ENCODE assay signal across 10 mouse cellular contexts in genomic region chr17:88531176-88531575, GRCm38 (mm10). TPM values are rescaled to one million over a fixed set of nuclear protein-coding genes. Genes with fewer than 3 reads are reported as not detected.
DNase-seq lines count a peak whose midpoint lies in the region; ATAC-seq and TF ChIP-seq lines count a peak whose summit lies in the region.
"Had no signal": no experiment of that assay in that cellular context is flagged by ENCODE, and none has a peak within 500 bp of the region (broad histone marks: within the 10 kb centered on the region; RNA-seq: fewer than 3 reads in every experiment).

No protein-coding gene starts in this region.

- no peaks in the 10 kb centered on the region for H3K9me3 ChIP-seq in forebrain, embryonic 14.5 days (replicated peaks; ENCODE audit: control insufficient read depth, low read length)
- H3K9me3 ChIP-seq in limb, embryonic 12.5 days: no peaks in the 10 kb centered on the region
- no peaks in the 10 kb centered on the region for H3K9me3 ChIP-seq in neural tube, embryonic 13.5 days

- no peak for TF ChIP-seq CTCF in left cerebral cortex, adult 2 months (IDR thresholded peaks at IDR 0.05)

- 54% methylated on average over 6 of the region's 6 CpGs for WGBS in forebrain, embryonic 14.5 days
- 79% methylated on average over 6 of the region's 6 CpGs for WGBS in limb, embryonic 12.5 days
- 65% methylated on average over 6 of the region's 6 CpGs for WGBS in neural tube, embryonic 13.5 days

- peak overlapping the region; percentile 64 for H3K9ac ChIP-seq in forebrain, embryonic 14.5 days (ENCODE audit: low read length)
- no peak overlapping the region for H3K9ac ChIP-seq in limb, embryonic 12.5 days (replicated peaks)
- peak overlapping the region; percentile 83 for H3K9ac ChIP-seq in neural tube, embryonic 13.5 days

- H3K4me3 ChIP-seq in left cerebral cortex, adult 2 months: peak overlapping the region; percentile 82
- peak overlapping the region; percentile 66 for H3K4me3 ChIP-seq in forebrain, embryonic 14.5 days (ENCODE audit: low read depth, low read length)
- H3K4me3 ChIP-seq in limb, embryonic 12.5 days (replicated peaks): no peak overlapping the region
- peak overlapping the region; percentile 71 for H3K4me3 ChIP-seq in neural tube, embryonic 13.5 days

- no peak for ATAC-seq in forebrain, embryonic 14.5 days
- ATAC-seq in limb, embryonic 12.5 days (ENCODE audit: insufficient number of reproducible peaks, insufficient read depth, low FRiP score, low TSS enrichment, low read depth): no peak
- ATAC-seq in neural tube, embryonic 13.5 days (ENCODE audit: low read depth): no peak

- DNase-seq in left cerebral cortex, adult 2 months (ENCODE audit: extremely low spot score in 1 of 2, low spot score in 2 of 2): no peak
- DNase-seq in left cerebral cortex, adult 9 months (ENCODE audit: low spot score in 2 of 2): no peak
- DNase-seq in forebrain, embryonic 14.5 days (ENCODE audit: low spot score): no peak
- DNase-seq in thymus, postnatal 36 days: no peak
- DNase-seq in frontal cortex, postnatal 14 days (ENCODE audit: low spot score in 2 of 2): no peak
- no peak for DNase-seq in layer of hippocampus, adult 9-11 months
- DNase-seq: cerebellum, adult 11-12 months; right cerebral cortex, adult 18-20 months had no signal

- no peaks in the 10 kb centered on the region for H3K27me3 ChIP-seq in forebrain, embryonic 14.5 days (replicated peaks; ENCODE audit: control insufficient read depth, insufficient read depth, low read length)
- no peaks in the 10 kb centered on the region for H3K27me3 ChIP-seq in limb, embryonic 12.5 days
- no peaks in the 10 kb centered on the region for H3K27me3 ChIP-seq in neural tube, embryonic 13.5 days

- peak overlapping the region; percentile 82; the same call in 1 of the 2 replicates for H3K27ac ChIP-seq in left cerebral cortex, adult 2 months
- H3K27ac ChIP-seq in forebrain, embryonic 14.5 days (ENCODE audit: low read depth, low read length): no peak overlapping the region
- H3K27ac ChIP-seq in limb, embryonic 12.5 days: no peak overlapping the region
- H3K27ac ChIP-seq in neural tube, embryonic 13.5 days (replicated peaks): peak overlapping the region; percentile 97; the same call in 1 of the 2 replicates

- H3K4me2 ChIP-seq in forebrain, embryonic 14.5 days (ENCODE audit: low read length): peak overlapping the region; percentile 74
- peak overlapping the region; percentile 76 for H3K4me2 ChIP-seq in limb, embryonic 12.5 days
- peak overlapping the region; percentile 81 for H3K4me2 ChIP-seq in neural tube, embryonic 13.5 days

- no peaks in the 10 kb centered on the region for H3K36me3 ChIP-seq in forebrain, embryonic 14.5 days (ENCODE audit: control insufficient read depth, insufficient read depth, low read length)
- H3K36me3 ChIP-seq in limb, embryonic 12.5 days: no peaks in the 10 kb centered on the region
- no peaks in the 10 kb centered on the region for H3K36me3 ChIP-seq in neural tube, embryonic 13.5 days

- peaks cover 8% of the 10 kb centered on the region for H3K4me1 ChIP-seq in forebrain, embryonic 14.5 days (ENCODE audit: control insufficient read depth, insufficient read depth, low read length)
- peaks cover 18% of the 10 kb centered on the region for H3K4me1 ChIP-seq in limb, embryonic 12.5 days (replicated peaks)
- H3K4me1 ChIP-seq in neural tube, embryonic 13.5 days (replicated peaks): peaks cover 26% of the 10 kb centered on the region

- intact Hi-C loops in left cerebral cortex, adult 2 months (cut with DNase I): no loop called here

RNA-seq across cellular contexts. Expression of gene Ppp1r21, which starts 1.3 kb away (rescaled TPM):
- total RNA-seq in left cerebral cortex, adult 2 months (2021): 10 to 100 TPM; 77.3 to 79.5 TPM
- polyA plus RNA-seq in forebrain, embryonic 14.5 days (2014; fragmentation: Nextera tagmentation; extraction: Ambion mirVana): 33.3 and 34.7 TPM in 2 replicates
- polyA plus RNA-seq in limb, embryonic 12.5 days (2016; fragmentation: Nextera tagmentation; extraction: Ambion mirVana): 20.5 and 22.7 TPM in 2 replicates
- polyA plus RNA-seq in neural tube, embryonic 13.5 days (2015; fragmentation: Nextera tagmentation; extraction: Ambion mirVana): 40.0 and 42.8 TPM in 2 replicates

Comparison
In these comparisons a context has a peak if more than half of its experiments do, and no peak if none do; other contexts are left out.
1. H3K27ac ChIP-seq: peak in left cerebral cortex, adult 2 months (single experiment) and neural tube, embryonic 13.5 days (single experiment); none in forebrain, embryonic 14.5 days (single experiment) and limb, embryonic 12.5 days (single experiment).
2. Peak in every context shown above with its lines, with median percentiles within 50 percentile points of each other: H3K4me2 ChIP-seq.